Mouse (Mus musculus) 3134 (cell line): Measurements from ENCODE around the gene Gpr155.

ENCODE experiments used
- DNase-seq: peaks from one replicate; pipeline ENCODE4 v3.0.0-alpha.2; 2011; ENCODE audit warnings: low spot score; ENCODE audit not compliant: insufficient read length; ENCODE audit errors: extremely low read depth

Gpr155 gene

DNA sequence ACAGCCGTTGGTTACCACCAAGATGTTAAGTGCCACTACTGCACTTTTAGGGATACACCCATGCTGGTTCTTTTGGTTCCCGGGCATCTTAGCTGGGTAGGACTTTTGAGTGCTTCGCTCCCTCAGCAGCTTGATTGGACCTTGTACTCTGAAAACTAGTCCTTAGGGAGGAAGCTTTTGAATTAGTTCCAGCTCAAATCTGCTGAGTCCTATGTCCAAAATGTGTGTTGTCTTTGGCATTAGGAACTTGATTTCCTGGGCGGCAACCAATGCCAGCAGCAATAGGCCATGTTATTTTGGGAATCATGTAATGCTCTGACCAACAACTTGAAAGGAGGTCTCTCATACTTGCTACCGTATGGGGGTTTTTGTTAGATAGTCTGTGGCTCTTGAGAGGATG lies 60.5 kb downstream of the Gpr155 start:
- DNase-seq = no peak

- DNase-seq = no peak
These were observed 63.4 kb downstream of the Gpr155 start for GRCm38 (mm10) chr2:73322991-73323390.

GRCm38 (mm10) chr2:73319218-73319617 lies 67.2 kb downstream of the Gpr155 start:
- no peak for DNase-seq

GRCm38 (mm10) chr2:73317426-73317825 lies 68.9 kb downstream of the Gpr155 start:
- DNase-seq = no peak

GRCm38 (mm10) chr2:73314311-73314710 lies 72.1 kb downstream of the Gpr155 start:
- DNase-seq = no peak

GRCm38 (mm10) chr2:73313117-73313501 lies 73.3 kb downstream of the Gpr155 start:
- DNase-seq = peak; percentile 52

- peak; percentile 96 for DNase-seq
These were observed 73.9 kb downstream of the Gpr155 start, which contains the start of the genes Scrn3 and Cir1 for GRCm38 (mm10) chr2:73312152-73313116. Gene Scrn3, plus strand, starts transcription at chr2:73312601. Gene Cir1, minus strand, starts transcription at chr2:73312701.

GRCm38 (mm10) chr2:73306006-73306405 lies 80.4 kb downstream of the Gpr155 start:
- no peak for DNase-seq

- no peak for DNase-seq
These were observed 81.9 kb downstream of the Gpr155 start for GRCm38 (mm10) chr2:73304506-73304905.

DNA sequence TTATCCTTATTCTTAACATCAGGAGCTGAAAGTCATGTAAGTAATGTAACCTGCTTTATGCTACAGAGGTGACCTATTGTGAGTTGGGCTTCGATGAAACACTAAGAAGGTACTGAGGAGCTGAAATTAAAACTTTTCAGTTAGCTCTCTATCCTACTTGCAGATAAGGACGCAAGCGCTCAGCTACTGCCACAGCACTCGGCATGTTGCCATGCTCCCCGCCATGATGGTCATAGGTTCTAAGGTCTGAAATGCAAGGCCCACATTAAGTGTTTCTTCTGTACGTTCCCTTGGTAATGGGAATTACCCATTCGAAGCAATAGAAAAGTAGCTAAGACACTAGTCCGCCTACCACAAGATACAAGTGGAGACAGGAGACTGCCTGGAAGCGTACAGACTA lies 83.7 kb downstream of the Gpr155 start:
- DNase-seq = no peak

GRCm38 (mm10) chr2:73301979-73302378 lies 84.4 kb downstream of the Gpr155 start:
- no peak for DNase-seq

DNA sequence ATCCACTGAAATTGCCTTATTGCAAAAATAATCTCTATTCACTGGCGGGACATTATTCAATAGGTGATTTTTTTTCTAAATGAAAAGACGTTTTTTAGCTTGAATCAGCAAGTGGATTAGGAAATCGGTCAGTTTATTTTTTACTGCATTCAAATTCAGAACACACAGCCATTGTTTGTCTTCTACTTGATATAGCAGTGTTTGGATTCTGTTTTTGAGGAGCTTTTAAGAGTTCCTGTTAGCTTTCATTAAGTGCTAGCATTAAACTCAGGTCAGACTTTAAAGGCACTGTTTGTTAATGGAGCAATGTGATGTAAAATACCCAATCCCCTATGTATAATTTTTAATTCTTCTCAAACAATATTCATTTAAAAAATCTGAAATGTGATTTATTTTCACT lies 87.5 kb downstream of the Gpr155 start:
- no peak for DNase-seq

- no peak for DNase-seq
These were observed 88.2 kb downstream of the Gpr155 start for GRCm38 (mm10) chr2:73298154-73298553.

DNA sequence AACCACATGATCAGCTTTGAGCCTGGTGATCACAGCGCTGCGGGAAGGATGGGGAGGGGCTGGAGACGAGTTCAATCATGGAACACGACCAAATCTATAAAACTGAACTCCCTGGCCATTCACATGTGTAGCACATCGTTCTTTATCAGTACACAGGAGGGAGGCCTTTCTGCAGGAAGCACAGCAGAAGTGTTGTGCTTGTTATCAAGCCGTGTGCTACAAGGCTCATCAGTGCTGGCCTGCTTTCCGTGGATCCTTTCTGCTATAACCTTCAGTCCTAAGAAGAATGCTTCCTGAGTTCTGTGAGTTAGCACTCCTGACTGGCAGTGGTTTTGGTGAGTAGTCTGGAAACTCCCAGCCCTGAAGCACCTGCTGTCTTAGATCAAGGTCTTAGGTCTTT lies 91.3 kb downstream of the Gpr155 start:
- no peak for DNase-seq
